ENCODE assay signal across 8 mouse cellular contexts in the genomic region with DNA sequence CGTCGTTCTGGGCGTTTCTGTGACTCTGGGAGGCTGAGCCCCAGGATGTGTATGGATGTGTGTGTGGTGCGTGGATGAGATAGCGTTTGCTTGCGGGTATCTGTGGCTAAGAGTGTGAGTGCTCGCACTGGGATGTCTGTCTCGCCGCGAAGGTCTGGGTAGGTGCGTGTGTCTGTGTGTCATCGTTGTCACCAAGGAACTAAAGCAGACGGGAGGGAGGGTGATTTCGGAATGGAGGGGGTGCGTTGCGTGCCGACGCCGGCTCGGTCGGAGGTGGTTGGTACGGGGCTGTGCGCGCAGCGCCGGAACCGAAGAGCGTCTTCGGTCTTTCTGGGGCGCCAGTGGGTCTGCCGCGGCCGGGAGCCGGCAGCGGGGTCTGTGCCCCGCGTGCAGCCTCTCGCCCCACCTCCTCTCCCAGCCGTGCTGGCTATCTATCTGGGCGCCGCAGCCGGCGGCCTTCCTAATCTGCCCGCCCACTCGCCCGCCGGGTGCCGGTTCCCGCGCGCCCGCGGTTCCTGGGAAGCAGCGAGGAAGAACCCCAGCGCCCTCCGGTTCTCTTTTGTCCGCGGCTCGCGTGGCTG. TPM values are rescaled to one million over a fixed set of nuclear protein-coding genes. Genes with fewer than 3 reads are reported as not detected.
DNase-seq lines count a peak whose midpoint lies in the region; ATAC-seq lines count a peak whose summit lies in the region.

No protein-coding gene starts in this region.

- H3K27ac ChIP-seq in hindbrain, embryonic 14.5 days, result peak overlapping the region; percentile 90
- peak overlapping the region; percentile 89 for H3K27ac ChIP-seq in midbrain, embryonic 10.5 days (replicated peaks)

- H3K4me1 ChIP-seq in erythroblast, embryonic 14.5 days (ENCODE audit: control insufficient read depth), result peaks cover 84% of the 10 kb centered on the region
- H3K4me1 ChIP-seq in hindbrain, embryonic 14.5 days (replicated peaks; ENCODE audit: control insufficient read depth, insufficient read depth, low read length), result peaks cover 10% of the 10 kb centered on the region; the same call in 1 of the 2 replicates
- H3K4me1 ChIP-seq in midbrain, embryonic 10.5 days, result peaks cover 22% of the 10 kb centered on the region

- WGBS in hindbrain, embryonic 14.5 days, result under 1% methylated on average over 60 of the region's 60 CpGs
- under 1% methylated on average over 60 of the region's 60 CpGs for WGBS in midbrain, embryonic 10.5 days

- H3K27me3 ChIP-seq in erythroblast, embryonic 14.5 days (ENCODE audit: control insufficient read depth), result no peaks in the 10 kb centered on the region
- no peaks in the 10 kb centered on the region for H3K27me3 ChIP-seq in hindbrain, embryonic 14.5 days (ENCODE audit: control insufficient read depth, insufficient read depth, low read length)
- H3K27me3 ChIP-seq in midbrain, embryonic 10.5 days (ENCODE audit: low read depth, poor library complexity, severe bottlenecking), result peaks cover 37% of the 10 kb centered on the region

- no peaks in the 10 kb centered on the region for H3K9me3 ChIP-seq in erythroblast, embryonic 14.5 days (ENCODE audit: control insufficient read depth, low read length)
- H3K9me3 ChIP-seq in hindbrain, embryonic 14.5 days (ENCODE audit: control insufficient read depth, low read length), result no peaks in the 10 kb centered on the region
- no peaks in the 10 kb centered on the region for H3K9me3 ChIP-seq in midbrain, embryonic 10.5 days (replicated peaks)

- DNase-seq in kidney, adult 18-20 months, result peak; percentile 58
- no peak for DNase-seq in kidney, adult 9 months
- peak; percentile 72 for DNase-seq in adrenal gland, postnatal 14 days
- peak; percentile 50 for DNase-seq in hindbrain, embryonic 14.5 days (ENCODE audit: low spot score)
- DNase-seq in left cerebral cortex, postnatal 36 days (ENCODE audit: low spot score in 2 of 2), result peak; percentile 70 to 80
- no peak for DNase-seq in midbrain, embryonic 10.5 days (ENCODE audit: low spot score)
- peak; percentile 47 to 56 for DNase-seq in spleen, postnatal 36 days (ENCODE audit: low spot score in 2 of 2)

- peak overlapping the region; percentile 72 for H3K4me2 ChIP-seq in hindbrain, embryonic 14.5 days (replicated peaks)

- H3K9ac ChIP-seq in hindbrain, embryonic 14.5 days, result peak overlapping the region; percentile 85

- peak; percentile 39 for ATAC-seq in hindbrain, embryonic 14.5 days (ENCODE audit: low FRiP score)

- H3K4me3 ChIP-seq in erythroblast, embryonic 14.5 days (replicated peaks), result peak overlapping the region; percentile 74
- H3K4me3 ChIP-seq in hindbrain, embryonic 14.5 days (replicated peaks; ENCODE audit: low read length), result peak overlapping the region; percentile 83
- H3K4me3 ChIP-seq in midbrain, embryonic 10.5 days, result peak overlapping the region; percentile 79

- peaks cover 65% of the 10 kb centered on the region for H3K36me3 ChIP-seq in erythroblast, embryonic 14.5 days (ENCODE audit: control insufficient read depth)
- H3K36me3 ChIP-seq in hindbrain, embryonic 14.5 days (replicated peaks; ENCODE audit: control insufficient read depth, insufficient read depth), result no peaks in the 10 kb centered on the region
- H3K36me3 ChIP-seq in midbrain, embryonic 10.5 days, result no peaks in the 10 kb centered on the region

- intact Hi-C loops in left cerebral cortex, postnatal 36 days (cut with DNase I), result loop anchor here (2.0 kb wide), 1 partner anchor 23 kb away; no protein-coding TSS in a partner anchor

RNA-seq across cellular contexts. Expression of gene Slc6a9, which starts 1.3 kb away (rescaled TPM):
- 9.4 and 10.3 TPM in 2 replicates for total RNA-seq in adrenal gland, postnatal 14 days (2021)
- polyA plus RNA-seq in erythroblast, embryonic 14.5 days (2012), result 82.3 and 94.8 TPM in 2 replicates
- polyA plus RNA-seq in hindbrain, embryonic 14.5 days (2014; fragmentation: Nextera tagmentation; extraction: Ambion mirVana), result 33.7 and 37.1 TPM in 2 replicates
- 10 to 100 TPM; 38.1 to 40.4 TPM for total RNA-seq in left cerebral cortex, postnatal 36 days (2021)
- 6.7 and 8.6 TPM in 2 replicates for polyA plus RNA-seq in midbrain, embryonic 10.5 days (2016; fragmentation: Nextera tagmentation; extraction: Ambion mirVana)

RNA-seq across cellular contexts. Expression of gene Ccdc24, which starts 36.7 kb away (rescaled TPM):
- total RNA-seq in adrenal gland, postnatal 14 days (2021), result 0.71 and 0.78 TPM in 2 replicates
- polyA plus RNA-seq in erythroblast, embryonic 14.5 days (2012), result 0.06 and 0.07 TPM in 2 replicates
- polyA plus RNA-seq in hindbrain, embryonic 14.5 days (2014; fragmentation: Nextera tagmentation; extraction: Ambion mirVana), result 2.5 and 3.9 TPM in 2 replicates
- 1 to 10 TPM in 1 of 2 experiments, under 1 TPM in 1; 0.79 to 1.2 TPM for total RNA-seq in left cerebral cortex, postnatal 36 days (2021)
- polyA plus RNA-seq in midbrain, embryonic 10.5 days (2016; fragmentation: Nextera tagmentation; extraction: Ambion mirVana), result 1.1 and 2.2 TPM in 2 replicates

RNA-seq across cellular contexts. Expression of gene B4galt2, which starts 47.7 kb away (rescaled TPM):
- 12.6 and 15.1 TPM in 2 replicates for total RNA-seq in adrenal gland, postnatal 14 days (2021)
- polyA plus RNA-seq in erythroblast, embryonic 14.5 days (2012), result 0.23 and 0.25 TPM in 2 replicates
- 78.0 and 81.4 TPM in 2 replicates for polyA plus RNA-seq in hindbrain, embryonic 14.5 days (2014; fragmentation: Nextera tagmentation; extraction: Ambion mirVana)
- total RNA-seq in left cerebral cortex, postnatal 36 days (2021), result 100 to 1,000 TPM in 1 of 2 experiments, 10 to 100 TPM in 1; 95.6 to 107 TPM
- 24.8 and 27.9 TPM in 2 replicates for polyA plus RNA-seq in midbrain, embryonic 10.5 days (2016; fragmentation: Nextera tagmentation; extraction: Ambion mirVana)

RNA-seq across cellular contexts. Expression of gene Atp6v0b, which starts 51.5 kb away (rescaled TPM):
- total RNA-seq in adrenal gland, postnatal 14 days (2021), result 167 and 172 TPM in 2 replicates
- 37.5 and 76.2 TPM in 2 replicates for polyA plus RNA-seq in erythroblast, embryonic 14.5 days (2012)
- 589 and 599 TPM in 2 replicates for polyA plus RNA-seq in hindbrain, embryonic 14.5 days (2014; fragmentation: Nextera tagmentation; extraction: Ambion mirVana)
- 100 to 1,000 TPM; 432 to 445 TPM for total RNA-seq in left cerebral cortex, postnatal 36 days (2021)
- polyA plus RNA-seq in midbrain, embryonic 10.5 days (2016; fragmentation: Nextera tagmentation; extraction: Ambion mirVana), result 193 and 213 TPM in 2 replicates

RNA-seq across cellular contexts. Expression of gene Dph2, which starts 56.2 kb away (rescaled TPM):
- total RNA-seq in adrenal gland, postnatal 14 days (2021), result 10.2 and 10.7 TPM in 2 replicates
- 0.31 and 0.65 TPM in 2 replicates for polyA plus RNA-seq in erythroblast, embryonic 14.5 days (2012)
- 22.9 and 25.1 TPM in 2 replicates for polyA plus RNA-seq in hindbrain, embryonic 14.5 days (2014; fragmentation: Nextera tagmentation; extraction: Ambion mirVana)
- total RNA-seq in left cerebral cortex, postnatal 36 days (2021), result 10 to 100 TPM in 1 of 2 experiments, 1 to 10 TPM in 1; 6.6 to 10.8 TPM
- 27.9 and 30.9 TPM in 2 replicates for polyA plus RNA-seq in midbrain, embryonic 10.5 days (2016; fragmentation: Nextera tagmentation; extraction: Ambion mirVana)

Comparison
In these comparisons a context has a peak if more than half of its experiments do, and no peak if none do; other contexts are left out.
1. DNase-seq: peak in kidney, adult 18-20 months (single experiment), adrenal gland, postnatal 14 days (single experiment), hindbrain, embryonic 14.5 days (single experiment), left cerebral cortex, postnatal 36 days (2 of 2) and spleen, postnatal 36 days (2 of 2); none in kidney, adult 9 months (single experiment) and midbrain, embryonic 10.5 days (single experiment).
2. RNA of gene B4galt2, which starts 47.7 kb away (polyA plus RNA-seq): 78.0 to 81.4 TPM in hindbrain, embryonic 14.5 days and 24.8 to 27.9 TPM in midbrain, embryonic 10.5 days; 0.23 to 0.25 TPM in erythroblast, embryonic 14.5 days; every median in the first group is over 10 times any median in the second.
3. Peak in every context shown above with its lines, with median percentiles within 50 percentile points of each other: H3K4me3 ChIP-seq.